Mouse (Mus musculus) lung, embryonic 16.5 days (tissue): ENCODE results near the gene Htr2b. TPM values are rescaled to one million over a fixed set of nuclear protein-coding genes. Genes with fewer than 3 reads are reported as not detected.

Source experiments
- ATAC-seq: fragments of 200-750 bp; cut with Nextera tagmentation; 2 replicates; pipeline ENCODE4 v1.8.0; 2017; ENCODE audit warnings: low read depth, mild to moderate bottlenecking, moderate library complexity
- H3K27ac ChIP-seq: fragments of 300-500 bp; sonication (generic); 2 replicates; pipeline ENCODE4 v1.5.1; 2014; ENCODE audit warnings: mild to moderate bottlenecking, control low read depth, low read length
- H3K27me3 ChIP-seq: fragments of 300-500 bp; sonication (generic); 2 replicates; pipeline ENCODE4 v1.6.1; 2014; ENCODE audit warnings: low read depth, low read length, mixed read lengths; ENCODE audit not compliant: control insufficient read depth, insufficient read depth
- H3K36me3 ChIP-seq: fragments of 300-500 bp; sonication (generic); 2 replicates; pipeline ENCODE4 v1.6.1; 2014; ENCODE audit warnings: low read length; ENCODE audit not compliant: control insufficient read depth, insufficient read depth
- H3K4me1 ChIP-seq: fragments of 300-500 bp; sonication (generic); replicated peaks from 2 replicates; pipeline ENCODE4 v1.6.1; 2014; ENCODE audit warnings: low read length, mixed read lengths; ENCODE audit not compliant: control insufficient read depth, insufficient read depth
- H3K4me2 ChIP-seq: fragments of 300-500 bp; sonication (generic); 2 replicates; pipeline ENCODE4 v1.6.1; 2014; ENCODE audit warnings: low read depth, low read length, control low read depth
- H3K4me3 ChIP-seq: fragments of 300-500 bp; sonication (generic); 2 replicates; pipeline ENCODE4 v1.5.1; 2014; ENCODE audit warnings: mild to moderate bottlenecking, low read length, control low read depth
- H3K9ac ChIP-seq: fragments of 300-500 bp; sonication (generic); 2 replicates; pipeline ENCODE4 v1.6.1; 2014; ENCODE audit warnings: low read length, control low read depth
- H3K9me3 ChIP-seq: fragments of 300-500 bp; sonication (generic); 2 replicates; pipeline ENCODE4 v1.6.1; 2016; ENCODE audit warnings: low read length; ENCODE audit not compliant: control insufficient read depth
- WGBS: fragments of 180-500 bp; shearing (Covaris S2); extraction: QIAGEN DNeasy Blood & Tissue Kit; methylation state at CpG from one replicate; pipeline ENCODE4 v1.1.7; 2014; 5-methylcytosine and 5-hydroxymethylcytosine counted together
- polyA plus RNA-seq: library from polyadenylated mRNA; unstranded; fragments of >200 nt; fragmentation: Nextera tagmentation; extraction: Ambion mirVana; gene quantifications from 2 replicates; pipeline ENCODE4 v1.2.1, GENCODE M21; 2015

The Htr2b gene
- polyA plus RNA-seq, 1 experiment from 2014 or later = 0.49 TPM

GRCm38 (mm10) chr1:86133337-86133736, 21.6 kb upstream of the Htr2b start, which contains the start of gene Gm21972:
TSS of gene Gm21972 (plus strand) at chr1:86133637.
- Histone ChIP-seq H3K36me3 (peaks cover 42% of the 10 kb centered on the region), H3K27me3 (no peaks in the 10 kb centered on the region), H3K4me3 (no peak within 1 kb of the TSS), H3K4me1 (no peaks in the 10 kb centered on the region), H3K9ac (no peak within 1 kb of the TSS), H3K9me3 (no peaks in the 10 kb centered on the region), H3K27ac (no peak within 1 kb of the TSS), H3K4me2 (no peak within 1 kb of the TSS)
- no peak for ATAC-seq
- 93% methylated on average over 4 of the region's 4 CpGs for WGBS

- H3K27ac ChIP-seq = no peak overlapping the region
- no peak overlapping the region for H3K9ac ChIP-seq
- no peaks in the 10 kb centered on the region for H3K4me1 ChIP-seq
- 97% methylated on average over 2 of the region's 2 CpGs for WGBS
- H3K4me3 ChIP-seq = no peak overlapping the region
- no peak for ATAC-seq
- H3K27me3 ChIP-seq = no peaks in the 10 kb centered on the region
- no peaks in the 10 kb centered on the region for H3K9me3 ChIP-seq
- no peak overlapping the region for H3K4me2 ChIP-seq
- H3K36me3 ChIP-seq = peaks cover 21% of the 10 kb centered on the region
Observed at GRCm38 (mm10) chr1:86126036-86126435, 14.3 kb upstream of the Htr2b start.

- no peaks in the 10 kb centered on the region for H3K27me3 ChIP-seq
- 87% methylated on average over 4 of the region's 4 CpGs for WGBS
- ATAC-seq = no peak
- H3K36me3 ChIP-seq = peaks cover 23% of the 10 kb centered on the region
- no peak overlapping the region for H3K4me3 ChIP-seq
- H3K27ac ChIP-seq = no peak overlapping the region
- no peak overlapping the region for H3K9ac ChIP-seq
- no peaks in the 10 kb centered on the region for H3K9me3 ChIP-seq
- no peaks in the 10 kb centered on the region for H3K4me1 ChIP-seq
- no peak overlapping the region for H3K4me2 ChIP-seq
Observed at GRCm38 (mm10) chr1:86119549-86119948, 7.8 kb upstream of the Htr2b start.

DNA sequence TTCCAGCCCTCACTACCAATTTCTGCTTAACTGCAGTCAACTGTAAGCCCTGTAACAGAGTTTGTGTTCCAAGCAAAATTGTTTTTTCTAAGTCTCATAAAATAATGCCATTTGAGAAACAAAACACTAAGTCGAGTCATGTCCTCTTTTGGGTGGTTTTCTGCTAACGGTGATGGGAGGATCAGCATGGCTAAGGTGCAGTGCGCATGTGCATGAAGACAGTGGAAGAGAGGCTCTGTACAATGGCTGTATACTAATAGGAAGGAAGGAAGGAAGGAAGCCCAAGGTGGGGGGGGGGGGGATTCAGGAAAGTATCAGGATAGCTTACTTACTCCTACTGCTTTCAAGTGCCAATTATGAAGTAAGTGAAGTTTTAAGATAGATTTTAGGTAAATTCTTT, 2.4 kb upstream of the Htr2b start:
- Histone ChIP-seq H3K4me1 (no peaks in the 10 kb centered on the region), H3K9ac (no peak overlapping the region), H3K36me3 (peaks cover 17% of the 10 kb centered on the region), H3K27me3 (no peaks in the 10 kb centered on the region), H3K9me3 (no peaks in the 10 kb centered on the region), H3K27ac (no peak overlapping the region), H3K4me2 (no peak overlapping the region), H3K4me3 (no peak overlapping the region)
- 82% methylated on average over 3 of the region's 3 CpGs for WGBS
- no peak for ATAC-seq

- Histone ChIP-seq H3K9ac (no peak overlapping the region), H3K9me3 (no peaks in the 10 kb centered on the region), H3K4me2 (no peak overlapping the region), H3K4me3 (no peak overlapping the region), H3K4me1 (no peaks in the 10 kb centered on the region), H3K27ac (no peak overlapping the region), H3K27me3 (no peaks in the 10 kb centered on the region), H3K36me3 (peaks cover 3% of the 10 kb centered on the region; the same call in 1 of the 2 replicates)
- ATAC-seq = no peak
- 95% methylated on average over 1 of the region's 1 CpGs for WGBS
Observed at GRCm38 (mm10) chr1:86105054-86105453, 6.7 kb downstream of the Htr2b start.

- H3K9ac ChIP-seq = no peak overlapping the region
- peaks cover 34% of the 10 kb centered on the region for H3K36me3 ChIP-seq
- H3K27ac ChIP-seq = no peak overlapping the region
- WGBS = 81% methylated on average over 7 of the region's 7 CpGs
- H3K27me3 ChIP-seq = no peaks in the 10 kb centered on the region
- no peak overlapping the region for H3K4me2 ChIP-seq
- no peaks in the 10 kb centered on the region for H3K4me1 ChIP-seq
- no peak overlapping the region for H3K4me3 ChIP-seq
- ATAC-seq = no peak
- no peaks in the 10 kb centered on the region for H3K9me3 ChIP-seq
Observed at GRCm38 (mm10) chr1:86094413-86094812, 17.4 kb downstream of the Htr2b start.

DNA sequence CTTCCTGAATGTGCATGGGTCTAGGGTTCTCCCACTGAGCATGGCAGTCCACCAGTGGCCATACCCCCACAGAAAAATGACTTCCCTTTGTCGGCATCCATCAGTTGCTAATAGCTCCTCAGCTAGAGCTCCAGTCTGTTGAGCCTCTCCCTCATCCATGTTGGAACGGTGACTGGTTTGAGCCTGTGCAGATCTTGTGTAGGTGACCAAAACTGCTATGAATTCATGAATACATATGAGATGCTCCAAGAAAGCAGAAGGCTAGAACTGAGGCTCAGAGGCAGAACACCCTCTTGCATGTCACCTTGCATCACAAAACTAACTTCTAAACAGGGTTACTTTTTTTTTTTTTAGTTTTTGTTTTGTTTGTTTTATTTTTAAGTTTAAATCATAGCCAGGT, 35.2 kb downstream of the Htr2b start:
- Histone ChIP-seq H3K27me3 (no peaks in the 10 kb centered on the region), H3K36me3 (peaks cover 44% of the 10 kb centered on the region), H3K9me3 (no peaks in the 10 kb centered on the region), H3K27ac (no peak overlapping the region), H3K4me1 (no peaks in the 10 kb centered on the region), H3K4me2 (no peak overlapping the region), H3K9ac (no peak overlapping the region), H3K4me3 (no peak overlapping the region)
- WGBS = 95% methylated on average over 2 of the region's 2 CpGs
- no peak for ATAC-seq

GRCm38 (mm10) chr1:86064271-86064991, 47.3 kb downstream of the Htr2b start, which contains the start of gene Psmd1:
TSS of gene Psmd1 (plus strand) at chr1:86064387.
- Histone ChIP-seq H3K4me3 (peak within 1 kb of the TSS; percentile 99), H3K27me3 (no peaks in the 10 kb centered on the region), H3K36me3 (no peaks in the 10 kb centered on the region), H3K9me3 (no peaks in the 10 kb centered on the region), H3K9ac (peak within 1 kb of the TSS; percentile 98), H3K4me2 (peak within 1 kb of the TSS; percentile 98), H3K4me1 (peaks cover 12% of the 10 kb centered on the region), H3K27ac (peak within 1 kb of the TSS; percentile 78)
- ATAC-seq = peak; percentile 94
- WGBS = under 1% methylated on average over 47 of the region's 47 CpGs

- Histone ChIP-seq H3K27ac (no peak overlapping the region), H3K9ac (no peak overlapping the region), H3K27me3 (no peaks in the 10 kb centered on the region), H3K4me3 (no peak overlapping the region), H3K36me3 (no peaks in the 10 kb centered on the region), H3K4me1 (peaks cover 12% of the 10 kb centered on the region), H3K9me3 (no peaks in the 10 kb centered on the region), H3K4me2 (no peak overlapping the region)
- WGBS = 74% methylated on average over 6 of the region's 6 CpGs
- ATAC-seq = no peak
Observed at GRCm38 (mm10) chr1:86062523-86062922, 49.2 kb downstream of the Htr2b start.
